ENCODE assay signal across 8 mouse cellular contexts in the genomic region with DNA sequence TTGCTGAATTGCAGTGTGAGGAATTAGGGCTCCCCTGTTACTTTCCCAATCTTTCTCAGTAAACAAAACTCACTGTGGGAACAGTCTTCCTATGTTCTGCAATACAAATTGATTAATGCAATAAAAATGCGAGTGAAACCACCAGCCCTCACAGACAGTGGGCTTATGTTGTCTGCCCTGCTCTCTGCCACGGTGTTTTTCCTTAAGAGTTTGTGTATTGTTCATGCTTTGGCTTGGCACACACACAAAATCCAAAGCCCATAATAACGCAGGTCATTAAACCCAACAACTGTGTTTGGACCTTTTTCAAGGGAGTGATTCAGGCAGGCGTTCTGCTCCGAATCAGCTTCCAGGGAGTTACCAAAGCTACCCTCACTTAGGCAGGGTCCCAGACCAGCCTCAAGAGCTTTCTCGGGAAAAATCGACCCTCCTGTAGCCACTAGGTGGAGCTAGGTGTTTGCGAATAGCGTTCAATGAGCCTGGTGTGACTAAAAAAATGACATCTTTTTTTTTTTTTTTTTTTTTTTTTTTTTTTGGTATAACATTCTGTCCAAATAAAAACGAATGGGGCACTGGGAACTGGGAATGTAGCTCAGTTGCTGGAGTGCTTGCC. TPM values are rescaled to one million over a fixed set of nuclear protein-coding genes. Genes with fewer than 3 reads are reported as not detected.
A peak's percentile ranks its signal among the peaks of the same experiment; 100 is the strongest.
DNase-seq lines count a peak whose midpoint lies in the region; ATAC-seq lines count a peak whose summit lies in the region.

No protein-coding gene starts in this region.

- DNase-seq in left cerebral cortex, adult 18-20 months (ENCODE audit: low spot score in 2 of 2): peak; percentile 64 to 68
- no peak for DNase-seq in left cerebral cortex, adult 11 months (ENCODE audit: low spot score)
- peak; percentile 60 to 61 for DNase-seq in cerebellum, adult 18-20 months
- DNase-seq in forelimb bud, embryonic 11.5 days (ENCODE audit: low read depth, low spot score): peak; percentile 70
- DNase-seq in layer of hippocampus, postnatal 36 days: peak; percentile 53 to 64
- DNase-seq in midbrain, embryonic 10.5 days (ENCODE audit: low spot score): peak; percentile 52
- DNase-seq in right cerebral cortex, postnatal 4 days: peak; percentile 66

- H3K4me3 ChIP-seq in hindbrain, embryonic 16.5 days (ENCODE audit: low read length): no peak overlapping the region
- H3K4me3 ChIP-seq in midbrain, embryonic 10.5 days: no peak overlapping the region

- no peak overlapping the region; the same call in 1 of the 2 replicates for H3K4me2 ChIP-seq in hindbrain, embryonic 16.5 days (ENCODE audit: low read length)

- peaks cover 8% of the 10 kb centered on the region for H3K4me1 ChIP-seq in hindbrain, embryonic 16.5 days (ENCODE audit: control insufficient read depth, insufficient read depth, low read depth, low read length)
- H3K4me1 ChIP-seq in midbrain, embryonic 10.5 days: no peaks in the 10 kb centered on the region

- H3K36me3 ChIP-seq in hindbrain, embryonic 16.5 days (ENCODE audit: control insufficient read depth, insufficient read depth, low read length): no peaks in the 10 kb centered on the region
- no peaks in the 10 kb centered on the region for H3K36me3 ChIP-seq in midbrain, embryonic 10.5 days

- WGBS in hindbrain, embryonic 16.5 days: 9% methylated on average over 10 of the region's 10 CpGs
- WGBS in midbrain, embryonic 10.5 days: 23% methylated on average over 10 of the region's 10 CpGs

- no peak overlapping the region for H3K9ac ChIP-seq in hindbrain, embryonic 16.5 days (ENCODE audit: low read depth, low read length)

- H3K27me3 ChIP-seq in hindbrain, embryonic 16.5 days (replicated peaks; ENCODE audit: control insufficient read depth, insufficient read depth, low read length): peaks cover 3% of the 10 kb centered on the region; the same call in 1 of the 2 replicates
- 0 out of 2 replicates have a peak, but pooled peaks cover 3% of the 10 kb centered on the region for H3K27me3 ChIP-seq in midbrain, embryonic 10.5 days (ENCODE audit: low read depth, poor library complexity, severe bottlenecking)

- no peaks in the 10 kb centered on the region for H3K9me3 ChIP-seq in hindbrain, embryonic 16.5 days (ENCODE audit: control insufficient read depth, low read length)
- no peaks in the 10 kb centered on the region for H3K9me3 ChIP-seq in midbrain, embryonic 10.5 days (replicated peaks)

- no peak overlapping the region for H3K27ac ChIP-seq in hindbrain, embryonic 16.5 days (ENCODE audit: low read depth, low read length)
- no peak overlapping the region for H3K27ac ChIP-seq in midbrain, embryonic 10.5 days (replicated peaks)

- peak; percentile 55 for ATAC-seq in hindbrain, embryonic 16.5 days

RNA-seq across cellular contexts. Expression of a gene that starts 36.1 kb away (rescaled TPM):
- 1 to 10 TPM; 4.9 to 5.0 TPM for total RNA-seq in left cerebral cortex, adult 18-20 months (2021)
- 2.7 and 2.8 TPM in 2 replicates for polyA plus RNA-seq in hindbrain, embryonic 16.5 days (2015; fragmentation: Nextera tagmentation; extraction: Ambion mirVana)
- 1 to 10 TPM; 6.0 to 7.6 TPM for total RNA-seq in layer of hippocampus, postnatal 36 days (2021)
- polyA plus RNA-seq in midbrain, embryonic 10.5 days (2016; fragmentation: Nextera tagmentation; extraction: Ambion mirVana): 0.25 and 0.50 TPM in 2 replicates

RNA-seq across cellular contexts. Expression of a gene that starts 46.5 kb away (rescaled TPM):
- 10 to 100 TPM; 23.0 to 23.9 TPM for total RNA-seq in left cerebral cortex, adult 18-20 months (2021)
- polyA plus RNA-seq in hindbrain, embryonic 16.5 days (2015; fragmentation: Nextera tagmentation; extraction: Ambion mirVana): 72.4 and 73.1 TPM in 2 replicates
- total RNA-seq in layer of hippocampus, postnatal 36 days (2021): 10 to 100 TPM; 23.3 to 23.7 TPM
- polyA plus RNA-seq in midbrain, embryonic 10.5 days (2016; fragmentation: Nextera tagmentation; extraction: Ambion mirVana): 89.2 and 93.2 TPM in 2 replicates
